In the genomic region with DNA sequence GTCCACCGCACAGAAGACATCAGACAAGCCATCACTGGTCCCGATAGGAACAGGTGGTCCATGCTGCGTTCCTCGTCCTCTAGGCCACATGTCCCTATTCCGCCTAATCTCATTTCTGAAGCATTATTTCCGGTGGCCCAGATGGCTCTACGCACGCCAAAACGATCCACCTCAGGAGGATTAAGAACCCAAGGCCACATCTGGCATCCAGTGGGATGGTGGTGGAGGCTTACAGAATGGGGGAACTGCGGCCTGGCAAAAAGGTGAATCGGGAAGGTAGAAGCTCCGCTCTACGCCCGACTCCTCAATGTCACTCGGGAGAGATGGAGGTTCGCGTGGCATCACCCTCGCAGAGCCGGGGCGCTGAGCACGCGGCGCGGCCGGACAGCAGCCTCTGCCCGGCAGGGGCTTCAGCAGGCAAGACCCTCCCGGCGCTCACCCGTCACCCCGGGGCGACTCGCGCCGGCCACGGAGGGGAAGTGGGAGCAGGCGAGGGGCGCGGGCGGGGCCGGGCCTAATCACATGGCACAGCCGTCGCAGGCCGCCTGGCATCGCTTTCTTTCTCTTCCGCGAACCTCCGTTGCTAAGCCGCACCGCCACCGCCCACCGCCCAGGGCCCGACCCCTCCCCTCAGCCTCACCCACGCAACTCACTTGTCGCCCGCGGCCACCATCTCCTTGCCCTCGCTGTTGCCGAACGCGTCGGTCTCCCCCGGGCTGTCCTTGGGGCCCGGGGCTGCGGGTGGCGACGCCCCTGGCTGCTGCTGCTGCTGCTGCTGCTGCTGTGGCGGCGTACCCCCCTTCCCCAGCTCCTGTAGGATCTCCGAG, we compare ENCODE assay signal across 8 mouse cellular contexts. TPM values are rescaled to one million over a fixed set of nuclear protein-coding genes. Genes with fewer than 3 reads are reported as not detected.
DNase-seq lines count a peak whose midpoint lies in the region; ATAC-seq lines count a peak whose summit lies in the region.

No protein-coding gene starts in this region.

- peak overlapping the region; percentile 93 for H3K9ac ChIP-seq in hindbrain, embryonic 11.5 days (ENCODE audit: low read depth, low read length)

- no peaks in the 10 kb centered on the region for H3K36me3 ChIP-seq in hindbrain, embryonic 11.5 days (ENCODE audit: control insufficient read depth, insufficient read depth, low read length)

- H3K4me1 ChIP-seq in hindbrain, embryonic 11.5 days (replicated peaks; ENCODE audit: control insufficient read depth, insufficient read depth, low read length) = no peaks in the 10 kb centered on the region

- H3K4me2 ChIP-seq in hindbrain, embryonic 11.5 days (replicated peaks; ENCODE audit: low read depth, low read length) = peak overlapping the region; percentile 70

- under 1% methylated on average over 53 of the region's 69 CpGs for WGBS in hindbrain, embryonic 11.5 days

- no peaks in the 10 kb centered on the region for H3K27me3 ChIP-seq in hindbrain, embryonic 11.5 days (ENCODE audit: control insufficient read depth, insufficient read depth, low read length)

- H3K27ac ChIP-seq in hindbrain, embryonic 11.5 days (ENCODE audit: low read depth, low read length) = peak overlapping the region; percentile 93

- peak overlapping the region; percentile 95 for H3K4me3 ChIP-seq in hindbrain, embryonic 11.5 days (ENCODE audit: low read depth, low read length)

- ATAC-seq in frontal cortex, adult (ENCODE audit: low TSS enrichment) = peak; percentile 24
- ATAC-seq in hindbrain, embryonic 11.5 days (ENCODE audit: low FRiP score) = peak; percentile 72

- no peaks in the 10 kb centered on the region for H3K9me3 ChIP-seq in hindbrain, embryonic 11.5 days (ENCODE audit: control insufficient read depth, low read length)

- DNase-seq in MN1 (ENCODE audit: low spot score) = peak; percentile 71
- peak; percentile 64 for DNase-seq in cerebellum, adult 8-10 months
- DNase-seq in hindbrain, embryonic 11.5 days (ENCODE audit: low spot score) = peak; percentile 80
- DNase-seq in layer of hippocampus, postnatal 14 days (ENCODE audit: low spot score in 2 of 2) = peak; percentile 63 to 69
- DNase-seq in lung, postnatal 10 days = peak; percentile 73
- peak; percentile 26 for DNase-seq in ovary, postnatal 14 days (ENCODE audit: low spot score)
- DNase-seq in thymus, postnatal 10 days (ENCODE audit: low spot score in 2 of 2) = peak; percentile 70 to 73

RNA-seq across cellular contexts. Expression of a gene that starts 0.9 kb away (rescaled TPM):
- 29.9 and 36.5 TPM in 2 replicates for polyA plus RNA-seq in hindbrain, embryonic 11.5 days (2014; fragmentation: Nextera tagmentation; extraction: Ambion mirVana)
- total RNA-seq in layer of hippocampus, postnatal 14 days (2021) = 100 to 1,000 TPM; 353 to 381 TPM

Comparison
In these comparisons a context has a peak if more than half of its experiments do, and no peak if none do; other contexts are left out.
1. Peak in every context shown above with its lines: DNase-seq, ATAC-seq, H3K4me3 ChIP-seq and H3K27ac ChIP-seq.
2. DNase-seq: peak in every context shown above with its lines; median percentile 80 in hindbrain, embryonic 11.5 days; 73 in lung, postnatal 10 days; 72 in thymus, postnatal 10 days; 71 in MN1; 66 in layer of hippocampus, postnatal 14 days; 64 in cerebellum, adult 8-10 months; 26 in ovary, postnatal 14 days.